Mouse (Mus musculus) embryonic fibroblast, embryonic 13.5 days (primary cell): Measurements from ENCODE around the gene Adssl1.

Source experiments
- CTCF ChIP-seq: IDR thresholded peaks from 2 replicates; pipeline ENCODE4 v1.5.1; 2011; ENCODE audit warnings: mild to moderate bottlenecking, control low read depth, low read length, moderate library complexity, borderline replicate concordance; ENCODE audit not compliant: insufficient read depth
- POLR2A ChIP-seq: IDR thresholded peaks from 2 replicates; pipeline ENCODE4 v1.6.1; 2011; ENCODE audit warnings: low read depth, mild to moderate bottlenecking, control low read depth, low read length, moderate library complexity

- TF ChIP-seq POLR2A: no peak
- no peak for TF ChIP-seq CTCF
Measured at GRCm38 (mm10) chr12:112663303-112663702, 43.5 kb downstream of the Adssl1 start.
